Mouse (Mus musculus) kidney, embryonic 14.5 days (tissue): ENCODE measurements around the gene Btbd2. TPM values are rescaled to one million over a fixed set of nuclear protein-coding genes. Genes with fewer than 3 reads are reported as not detected.
"Not testable (repeated sequence)": the region's sequence is repeated elsewhere in the genome, so short reads cannot be mapped to it uniquely, and the experiment has no call there.

Experiments used
- ATAC-seq: fragments of 200-750 bp; cut with Nextera tagmentation; 2 replicates; pipeline ENCODE4 v1.8.0; 2017; ENCODE audit warnings: moderate number of reproducible peaks, mild to moderate bottlenecking, moderate TSS enrichment, moderate library complexity; ENCODE audit not compliant: low FRiP score, low TSS enrichment
- H3K27ac ChIP-seq: fragments of 300-500 bp; sonication (generic); 2 replicates; pipeline ENCODE4 v1.5.1; 2014; ENCODE audit warnings: low read depth, mild to moderate bottlenecking, low read length, moderate library complexity, mixed read lengths
- H3K27me3 ChIP-seq: fragments of 300-500 bp; sonication (generic); 2 replicates; pipeline ENCODE4 v1.6.1; 2014; ENCODE audit warnings: mild to moderate bottlenecking, low read length; ENCODE audit not compliant: control insufficient read depth, insufficient read depth
- H3K36me3 ChIP-seq: fragments of 300-500 bp; sonication (generic); 2 replicates; pipeline ENCODE4 v1.6.1; 2014; ENCODE audit warnings: low read length, mixed read lengths; ENCODE audit not compliant: control insufficient read depth, insufficient read depth
- H3K4me1 ChIP-seq: fragments of 300-500 bp; sonication (generic); 2 replicates; pipeline ENCODE4 v1.6.1; 2014; ENCODE audit warnings: low read length, mixed read lengths; ENCODE audit not compliant: control insufficient read depth, insufficient read depth
- H3K4me2 ChIP-seq: fragments of 300-500 bp; sonication (generic); replicated peaks from 2 replicates; pipeline ENCODE4 v1.6.1; 2014; ENCODE audit warnings: low read depth, mild to moderate bottlenecking, low read length
- H3K4me3 ChIP-seq: fragments of 300-500 bp; sonication (generic); 2 replicates; pipeline ENCODE4 v1.5.1; 2014; ENCODE audit warnings: mild to moderate bottlenecking, low read length
- H3K9ac ChIP-seq: fragments of 300-500 bp; sonication (generic); 2 replicates; pipeline ENCODE4 v1.6.1; 2014; ENCODE audit warnings: low read depth, mild to moderate bottlenecking, low read length, moderate library complexity
- H3K9me3 ChIP-seq: fragments of 300-500 bp; sonication (generic); 2 replicates; pipeline ENCODE4 v1.6.1; 2016; ENCODE audit warnings: low read length; ENCODE audit not compliant: control insufficient read depth
- WGBS: fragments of 180-500 bp; shearing (Covaris S2); extraction: QIAGEN DNeasy Blood & Tissue Kit; methylation state at CpG from one replicate; pipeline ENCODE4 v1.1.7; 2014; 5-methylcytosine and 5-hydroxymethylcytosine counted together
- polyA plus RNA-seq: library from polyadenylated mRNA; unstranded; fragments of >200 nt; fragmentation: Nextera tagmentation; extraction: Ambion mirVana; gene quantifications from 2 replicates; pipeline ENCODE4 v1.2.1, GENCODE M21; 2014

Btbd2 gene
- polyA plus RNA-seq, 1 experiment from 2014 or later = 80.2 TPM

DNA sequence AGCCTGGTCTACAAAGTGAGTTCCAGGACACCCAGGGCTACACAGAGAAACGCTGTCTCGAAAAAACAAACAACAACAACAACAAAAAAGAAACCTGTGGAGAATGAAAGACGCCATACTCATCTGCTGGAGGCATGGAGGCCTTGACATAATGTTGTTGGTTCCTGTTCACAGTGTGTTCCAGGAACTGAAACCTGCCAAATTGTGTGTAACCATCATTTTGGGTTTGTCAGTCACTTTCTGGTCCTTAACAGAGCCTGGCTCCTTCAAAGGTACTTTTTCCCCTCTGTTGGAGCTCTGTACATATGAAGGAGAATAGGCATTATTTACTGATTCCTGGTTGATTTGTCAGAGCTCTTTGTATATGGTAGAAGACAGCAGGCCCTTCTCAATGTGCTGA lies 45.0 kb downstream of the Btbd2 start:
- 94% methylated on average over 3 of the region's 3 CpGs for WGBS
- Histone ChIP-seq H3K9ac (no peak overlapping the region), H3K27me3 (no peaks in the 10 kb centered on the region), H3K9me3 (no peaks in the 10 kb centered on the region), H3K4me2 (no peak overlapping the region), H3K4me1 (no peaks in the 10 kb centered on the region), H3K4me3 (no peak overlapping the region), H3K27ac (no peak overlapping the region), H3K36me3 (peaks cover 67% of the 10 kb centered on the region)
- no peak for ATAC-seq

DNA sequence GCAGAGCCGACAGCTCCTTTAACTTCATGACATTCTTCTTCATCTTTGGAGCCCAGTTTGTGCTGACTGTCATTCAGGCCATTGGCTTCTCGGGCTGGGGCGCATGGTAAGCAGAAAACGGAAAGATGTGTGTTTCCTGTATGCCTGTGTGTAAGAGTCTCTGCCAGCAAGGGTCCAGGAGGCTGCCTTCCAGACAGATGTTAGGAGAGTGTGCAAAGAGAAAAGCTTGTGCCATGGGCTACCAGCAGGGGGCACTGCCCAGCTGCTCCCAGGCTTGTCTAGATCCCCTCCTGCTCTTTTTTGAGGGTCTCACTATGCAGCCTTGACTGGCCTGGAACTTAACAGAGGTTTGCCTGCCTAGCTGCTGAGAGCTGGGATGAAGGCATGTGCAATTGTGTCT lies 45.8 kb downstream of the Btbd2 start:
- 76% methylated on average over 4 of the region's 4 CpGs for WGBS
- no peak overlapping the region for H3K9ac ChIP-seq
- peaks cover 71% of the 10 kb centered on the region for H3K36me3 ChIP-seq
- no peak overlapping the region for H3K4me2 ChIP-seq
- no peaks in the 10 kb centered on the region for H3K27me3 ChIP-seq
- no peaks in the 10 kb centered on the region for H3K4me1 ChIP-seq
- H3K4me3 ChIP-seq = no peak overlapping the region
- ATAC-seq = no peak
- H3K27ac ChIP-seq = no peak overlapping the region
- no peaks in the 10 kb centered on the region for H3K9me3 ChIP-seq

DNA sequence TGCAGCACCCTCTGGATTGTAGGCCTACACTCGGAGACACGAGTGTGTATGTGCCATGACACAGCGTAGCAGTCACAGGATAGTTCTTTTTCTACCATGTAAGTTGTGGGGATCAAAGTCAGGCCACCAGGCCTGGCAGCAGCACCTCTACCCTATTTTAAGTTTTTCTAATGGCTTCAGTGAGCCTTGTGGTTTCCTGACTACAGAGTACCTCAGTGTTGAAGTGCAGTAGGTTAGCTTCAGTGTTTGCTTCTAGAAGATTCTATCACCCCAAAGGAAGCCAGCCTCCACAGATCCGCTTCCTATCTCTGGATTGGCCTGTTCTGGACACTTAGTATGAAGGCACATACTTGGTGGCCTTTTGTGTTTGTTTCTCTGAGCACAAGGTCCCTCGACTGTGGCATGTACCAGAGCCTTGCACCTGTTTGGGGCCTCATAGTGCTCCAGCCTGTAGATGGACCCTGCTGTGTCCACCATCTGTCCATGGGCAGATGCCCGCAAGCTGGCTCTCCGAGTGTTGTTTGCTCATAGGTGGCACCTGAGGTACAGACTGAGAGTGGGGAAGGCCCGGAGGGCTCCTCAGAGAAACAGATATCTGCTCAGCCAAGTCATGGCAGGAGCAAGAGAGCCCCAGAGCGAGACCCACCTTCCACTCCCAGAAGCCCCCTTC lies 46.6 kb downstream of the Btbd2 start:
- Histone ChIP-seq H3K27me3 (no peaks in the 10 kb centered on the region), H3K4me3 (no peak overlapping the region), H3K4me1 (0 out of 2 replicates have a peak, but pooled peaks cover under 1% of the 10 kb centered on the region), H3K9me3 (no peaks in the 10 kb centered on the region), H3K36me3 (peaks cover 64% of the 10 kb centered on the region), H3K4me2 (no peak overlapping the region), H3K27ac (no peak overlapping the region), H3K9ac (no peak overlapping the region)
- no peak for ATAC-seq
- 92% methylated on average over 9 of the region's 9 CpGs for WGBS

DNA sequence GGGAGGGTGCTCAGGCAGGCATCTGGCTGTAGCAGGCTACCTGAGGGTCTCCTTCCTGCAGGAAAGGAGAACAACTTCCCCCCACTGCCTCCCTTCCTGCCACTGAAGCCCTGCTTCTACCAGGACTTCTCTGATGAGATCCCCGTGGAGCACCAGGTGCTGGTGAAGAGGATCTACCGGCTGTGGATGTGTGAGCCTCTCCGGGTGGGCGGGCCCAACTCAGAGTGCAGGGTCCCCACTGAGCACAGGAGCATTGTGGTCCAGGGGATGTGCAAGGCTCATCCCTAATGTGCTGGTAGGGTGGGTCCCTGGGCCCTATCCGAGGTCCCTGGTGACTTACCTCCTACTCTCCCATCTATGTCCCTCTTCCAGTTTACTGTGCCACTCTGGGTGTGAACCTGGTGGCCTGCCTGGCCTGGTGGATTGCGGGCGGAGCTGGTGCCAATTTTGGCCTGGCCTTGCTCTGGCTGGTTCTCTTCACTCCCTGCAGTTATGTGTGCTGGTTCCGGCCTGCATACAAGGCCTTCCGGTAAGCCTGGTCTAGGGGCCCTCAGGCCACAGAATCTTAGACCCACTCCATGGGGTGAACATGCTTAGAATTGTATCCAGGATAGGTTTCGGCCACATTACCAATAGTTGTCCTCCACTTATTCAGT lies 47.5 kb downstream of the Btbd2 start:
- no peak for ATAC-seq
- Histone ChIP-seq H3K36me3 (peaks cover 55% of the 10 kb centered on the region), H3K4me3 (no peak overlapping the region), H3K27me3 (no peaks in the 10 kb centered on the region), H3K9me3 (no peaks in the 10 kb centered on the region), H3K27ac (no peak overlapping the region), H3K9ac (no peak overlapping the region), H3K4me1 (0 out of 2 replicates have a peak, but pooled peaks cover 2% of the 10 kb centered on the region), H3K4me2 (no peak overlapping the region)
- WGBS = 90% methylated on average over 10 of the region's 10 CpGs

DNA sequence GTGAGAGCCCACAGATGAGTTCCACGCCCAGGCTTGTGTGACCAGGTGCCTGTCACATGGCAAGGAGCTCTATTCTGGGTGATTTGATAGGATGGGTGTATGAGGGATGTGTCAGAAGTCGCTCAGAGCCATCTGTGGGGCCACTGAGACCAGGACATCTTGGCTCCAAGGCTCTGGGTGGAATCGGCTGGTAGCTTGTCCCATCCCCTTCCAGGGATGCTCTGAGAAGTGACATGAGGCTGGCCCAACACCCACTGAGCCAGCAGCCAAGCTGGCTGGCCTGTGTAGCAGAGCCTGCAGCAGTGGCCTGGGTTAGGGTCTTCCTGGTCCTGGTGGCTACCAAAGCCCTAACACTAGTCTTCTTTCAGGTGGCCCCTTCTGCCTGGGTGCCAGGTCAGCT lies 48.4 kb downstream of the Btbd2 start:
- H3K27me3 ChIP-seq = no peaks in the 10 kb centered on the region
- H3K4me1 ChIP-seq = peaks cover 10% of the 10 kb centered on the region
- WGBS = 91% methylated on average over 3 of the region's 3 CpGs
- no peak overlapping the region for H3K4me3 ChIP-seq
- peaks cover 47% of the 10 kb centered on the region for H3K36me3 ChIP-seq
- ATAC-seq = no peak
- H3K9ac ChIP-seq = no peak overlapping the region
- H3K9me3 ChIP-seq = no peaks in the 10 kb centered on the region
- no peak overlapping the region for H3K27ac ChIP-seq
- H3K4me2 ChIP-seq = no peak overlapping the region

DNA sequence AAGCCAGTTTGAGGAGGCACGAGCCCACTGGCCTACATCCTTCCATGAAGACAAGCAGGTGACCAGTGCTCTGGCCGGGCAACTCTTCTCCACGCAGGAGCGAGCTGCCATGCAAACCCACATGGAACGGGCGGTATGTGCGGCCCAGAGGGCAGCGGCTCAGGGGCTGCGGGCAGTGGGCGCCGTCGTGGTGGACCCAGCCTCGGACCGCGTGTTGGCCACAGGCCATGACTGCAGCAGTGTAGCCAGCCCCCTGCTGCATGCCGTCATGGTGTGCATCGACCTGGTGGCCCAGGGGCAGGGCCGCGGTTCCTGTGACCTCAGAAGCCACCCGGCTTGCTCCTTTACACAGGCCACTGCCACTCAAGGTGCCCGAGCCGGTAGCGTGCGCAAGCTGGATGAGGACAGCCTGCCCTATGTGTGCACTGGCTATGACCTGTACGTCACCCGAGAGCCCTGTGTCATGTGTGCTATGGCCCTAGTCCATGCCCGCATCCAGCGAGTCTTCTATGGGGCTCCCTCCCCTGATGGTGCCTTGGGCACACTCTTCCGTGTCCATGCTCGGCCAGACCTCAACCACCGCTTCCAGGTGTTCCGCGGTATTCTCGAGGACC lies 50.0 kb downstream of the Btbd2 start:
- Histone ChIP-seq H3K9me3 (no peaks in the 10 kb centered on the region), H3K4me3 (no peak overlapping the region), H3K4me2 (no peak overlapping the region), H3K27me3 (no peaks in the 10 kb centered on the region), H3K27ac (no peak overlapping the region), H3K36me3 (peaks cover 34% of the 10 kb centered on the region), H3K9ac (no peak overlapping the region), H3K4me1 (peaks cover 11% of the 10 kb centered on the region)
- WGBS = 95% methylated on average over 34 of the region's 34 CpGs
- ATAC-seq = no peak

DNA sequence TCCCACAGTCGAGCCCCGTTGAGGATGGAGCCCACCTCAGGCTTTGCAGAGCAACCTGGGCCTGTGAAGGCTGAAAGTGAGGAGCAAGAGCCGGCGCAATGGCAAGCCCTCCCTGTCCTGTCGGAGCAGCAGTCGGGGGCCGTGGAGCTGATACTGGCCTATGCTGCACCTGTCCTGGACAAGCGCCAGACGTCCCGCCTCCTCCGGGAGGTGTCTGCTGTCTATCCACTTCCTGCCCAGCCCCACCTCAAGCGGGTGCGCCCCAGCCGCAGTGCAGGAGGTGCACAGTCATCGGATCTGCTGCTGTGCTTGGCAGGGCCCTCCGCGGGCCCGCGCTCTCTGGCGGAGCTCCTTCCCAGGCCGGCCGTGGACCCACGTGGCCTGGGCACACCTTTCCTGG lies 50.6 kb downstream of the Btbd2 start:
- no peak for ATAC-seq
- peaks cover 34% of the 10 kb centered on the region for H3K36me3 ChIP-seq

DNA sequence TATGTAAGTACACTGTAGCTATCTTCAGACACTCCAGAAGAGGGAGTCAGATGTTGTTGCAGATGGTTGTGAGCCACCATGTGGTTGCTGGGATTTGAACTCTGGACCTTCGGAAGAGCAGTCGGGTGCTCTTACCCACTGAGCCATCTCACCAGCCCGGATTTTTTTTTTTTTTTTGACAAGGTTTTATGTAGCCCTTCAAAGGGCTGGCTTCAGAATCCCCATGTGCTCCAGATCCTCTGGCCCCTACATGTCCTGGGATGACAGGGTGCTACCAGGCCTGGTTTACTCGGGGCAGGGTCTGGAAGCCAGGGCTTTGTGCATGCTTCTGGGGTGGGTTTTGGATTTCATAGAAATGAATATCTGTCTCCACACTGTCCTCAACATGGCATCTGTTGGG lies 51.1 kb downstream of the Btbd2 start, which contains the start of gene Gm49322:
TSS of gene Gm49322 (plus strand) at position 301 of the 400 bp plus-strand sequence.
- Histone ChIP-seq H3K4me1 (peaks cover 11% of the 10 kb centered on the region), H3K36me3 (peaks cover 34% of the 10 kb centered on the region)
- H3K4me3 ChIP-seq, H3K4me2 ChIP-seq, H3K27ac ChIP-seq, ATAC-seq, H3K9me3 ChIP-seq, H3K9ac ChIP-seq, H3K27me3 ChIP-seq: not testable (repeated sequence)
- 79% methylated on average over 1 of the region's 4 CpGs for WGBS

More for the DNA sequence above, 50.6 kb downstream of the Btbd2 start:
- Histone ChIP-seq H3K4me1 (peaks cover 11% of the 10 kb centered on the region), H3K4me2 (no peak overlapping the region), H3K9ac (no peak overlapping the region), H3K9me3 (no peaks in the 10 kb centered on the region), H3K4me3 (no peak overlapping the region), H3K27ac (no peak overlapping the region), H3K27me3 (no peaks in the 10 kb centered on the region)
- 92% methylated on average over 23 of the region's 23 CpGs for WGBS

DNA sequence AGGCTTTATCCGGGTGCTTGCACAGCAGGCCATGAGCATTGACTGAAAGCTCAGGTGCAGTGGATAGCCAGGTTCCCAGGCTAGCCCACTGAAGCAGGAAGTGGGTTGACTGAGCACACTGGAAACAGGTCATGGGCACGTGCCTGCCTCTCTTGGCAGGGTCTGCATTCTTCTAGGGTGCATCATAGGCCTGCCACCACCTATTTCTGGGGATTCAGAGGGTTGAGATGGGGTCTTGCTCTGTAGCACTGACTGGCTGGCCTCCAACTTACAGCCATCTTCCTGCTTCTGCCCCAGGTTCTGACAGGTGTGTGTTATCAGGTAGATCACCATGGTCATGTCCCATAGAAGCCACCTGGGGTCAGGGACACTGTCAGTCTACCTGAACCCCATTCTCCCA lies 51.9 kb downstream of the Btbd2 start:
- Histone ChIP-seq H3K27me3 (no peaks in the 10 kb centered on the region), H3K9me3 (no peaks in the 10 kb centered on the region), H3K4me2 (no peak overlapping the region), H3K4me1 (peaks cover 11% of the 10 kb centered on the region), H3K36me3 (peaks cover 34% of the 10 kb centered on the region), H3K9ac (no peak overlapping the region), H3K4me3 (no peak overlapping the region), H3K27ac (no peak overlapping the region)
- WGBS = 87% methylated on average over 2 of the region's 2 CpGs
- no peak for ATAC-seq
